Mouse (Mus musculus) lung, postnatal 0 days (tissue): ENCODE measurements around the gene Rgs8.

Experiments used
- CTCF ChIP-seq: IDR thresholded peaks from 2 replicates; pipeline ENCODE4 v1.5.1; 2016; ENCODE audit warnings: antibody characterized with exemption, mild to moderate bottlenecking
- EP300 ChIP-seq: IDR thresholded peaks from 2 replicates; pipeline ENCODE4 v1.6.1; 2016; ENCODE audit warnings: antibody characterized with exemption, mild to moderate bottlenecking, control low read depth

DNA sequence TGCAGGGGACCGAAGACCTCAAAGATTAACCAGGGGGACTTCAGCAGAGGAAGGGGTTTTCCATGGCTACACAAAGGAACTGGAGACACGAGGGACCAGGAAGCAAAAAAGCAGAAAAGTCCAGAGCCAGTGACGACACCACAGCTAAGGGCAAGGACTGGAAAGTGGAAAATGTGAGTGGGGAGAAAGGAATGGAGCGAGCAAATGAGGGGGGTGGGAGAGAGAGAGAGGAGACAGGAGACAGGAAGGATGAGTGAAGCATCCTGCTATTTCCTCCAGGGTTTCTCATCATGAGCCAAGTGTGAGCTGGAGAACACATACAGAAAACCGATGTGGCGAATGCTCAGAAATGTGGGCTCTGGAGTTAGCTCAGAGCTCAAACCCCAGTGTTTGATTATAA is 83.3 kb downstream of the Rgs8 start:
- TF ChIP-seq CTCF = no peak
- no peak for TF ChIP-seq EP300
